Mouse (Mus musculus): ENCODE results near the gene Tnp2. TPM values are rescaled to one million over a fixed set of nuclear protein-coding genes. Genes with fewer than 3 reads are reported as not detected.

Tnp2 gene
- polyA plus RNA-seq, 1 experiment from 2014 or later: not detected

GRCm38 (mm10) chr16:10777579-10778160 is 10.8 kb downstream of the Tnp2 start:
- no peak overlapping the region for H3K9ac ChIP-seq
- H3K36me3 ChIP-seq: no peaks in the 10 kb centered on the region
- WGBS: 61% methylated on average over 5 of the region's 5 CpGs
- H3K27me3 ChIP-seq: no peaks in the 10 kb centered on the region
- H3K27ac ChIP-seq (replicated peaks): no peak overlapping the region
- H3K4me3 ChIP-seq: no peak overlapping the region
- no peak overlapping the region for H3K4me2 ChIP-seq
- no peaks in the 10 kb centered on the region for H3K9me3 ChIP-seq
- ATAC-seq (ENCODE audit: low FRiP score, low read depth): no peak
- H3K4me1 ChIP-seq (replicated peaks): peaks cover 4% of the 10 kb centered on the region

- 75% methylated on average over 7 of the region's 7 CpGs for WGBS
- Histone ChIP-seq H3K9me3 (no peaks in the 10 kb centered on the region), H3K27me3 (no peaks in the 10 kb centered on the region), H3K36me3 (no peaks in the 10 kb centered on the region), H3K9ac (no peak overlapping the region), H3K4me3 (no peak overlapping the region), H3K4me1 (replicated peaks) (no peaks in the 10 kb centered on the region), H3K4me2 (no peak overlapping the region), H3K27ac (replicated peaks) (no peak overlapping the region)
- no peak for ATAC-seq (ENCODE audit: low FRiP score, low read depth)
These were observed 12.1 kb downstream of the Tnp2 start for GRCm38 (mm10) chr16:10776322-10776721.

- WGBS: 66% methylated on average over 4 of the region's 4 CpGs
These were observed 13.7 kb downstream of the Tnp2 start for GRCm38 (mm10) chr16:10774726-10775125.

GRCm38 (mm10) chr16:10773543-10773942 is 14.9 kb downstream of the Tnp2 start:
- Histone ChIP-seq H3K9ac (no peak overlapping the region), H3K36me3 (no peaks in the 10 kb centered on the region), H3K4me2 (no peak overlapping the region), H3K27me3 (no peaks in the 10 kb centered on the region), H3K4me3 (no peak overlapping the region), H3K4me1 (replicated peaks) (no peaks in the 10 kb centered on the region), H3K9me3 (no peaks in the 10 kb centered on the region), H3K27ac (replicated peaks) (no peak overlapping the region)
- WGBS: 83% methylated on average over 8 of the region's 8 CpGs
- no peak for ATAC-seq (ENCODE audit: low FRiP score, low read depth)

More at GRCm38 (mm10) chr16:10774726-10775125, 13.7 kb downstream of the Tnp2 start:
- no peak for ATAC-seq (ENCODE audit: low FRiP score, low read depth)
- Histone ChIP-seq H3K27me3 (no peaks in the 10 kb centered on the region), H3K9me3 (no peaks in the 10 kb centered on the region), H3K4me1 (replicated peaks) (no peaks in the 10 kb centered on the region), H3K4me2 (no peak overlapping the region), H3K9ac (no peak overlapping the region), H3K27ac (replicated peaks) (no peak overlapping the region), H3K4me3 (no peak overlapping the region), H3K36me3 (no peaks in the 10 kb centered on the region)

- Histone ChIP-seq H3K4me2 (no peak overlapping the region), H3K27ac (replicated peaks) (no peak overlapping the region), H3K9ac (no peak overlapping the region), H3K27me3 (no peaks in the 10 kb centered on the region), H3K4me3 (no peak overlapping the region), H3K36me3 (no peaks in the 10 kb centered on the region), H3K4me1 (replicated peaks) (no peaks in the 10 kb centered on the region), H3K9me3 (no peaks in the 10 kb centered on the region)
- WGBS: 56% methylated on average over 19 of the region's 19 CpGs
- ATAC-seq (ENCODE audit: low FRiP score, low read depth): no peak
These were observed 16.5 kb downstream of the Tnp2 start for GRCm38 (mm10) chr16:10771769-10772510.

- peak; percentile 51; the same call in 1 of the 2 replicates for ATAC-seq (ENCODE audit: low FRiP score, low read depth)
- 58% methylated on average over 4 of the region's 4 CpGs for WGBS
- H3K4me2 ChIP-seq: no peak overlapping the region
These were observed 17.7 kb downstream of the Tnp2 start for GRCm38 (mm10) chr16:10770531-10771325.

GRCm38 (mm10) chr16:10769661-10770060 is 18.8 kb downstream of the Tnp2 start:
- Histone ChIP-seq H3K36me3 (no peaks in the 10 kb centered on the region), H3K4me3 (no peak overlapping the region), H3K27me3 (no peaks in the 10 kb centered on the region), H3K9me3 (no peaks in the 10 kb centered on the region), H3K4me2 (no peak overlapping the region), H3K27ac (replicated peaks) (no peak overlapping the region), H3K4me1 (replicated peaks) (no peaks in the 10 kb centered on the region), H3K9ac (no peak overlapping the region)
- 55% methylated on average over 2 of the region's 2 CpGs for WGBS
- no peak for ATAC-seq (ENCODE audit: low FRiP score, low read depth)

More at GRCm38 (mm10) chr16:10770531-10771325, 17.7 kb downstream of the Tnp2 start:
- Histone ChIP-seq H3K9me3 (no peaks in the 10 kb centered on the region), H3K36me3 (no peaks in the 10 kb centered on the region), H3K9ac (no peak overlapping the region), H3K27me3 (no peaks in the 10 kb centered on the region), H3K27ac (replicated peaks) (no peak overlapping the region), H3K4me1 (replicated peaks) (no peaks in the 10 kb centered on the region), H3K4me3 (no peak overlapping the region)

GRCm38 (mm10) chr16:10768821-10769220 is 19.6 kb downstream of the Tnp2 start:
- Histone ChIP-seq H3K27me3 (no peaks in the 10 kb centered on the region), H3K36me3 (no peaks in the 10 kb centered on the region), H3K27ac (replicated peaks) (no peak overlapping the region), H3K9ac (no peak overlapping the region), H3K4me1 (replicated peaks) (no peaks in the 10 kb centered on the region), H3K4me2 (no peak overlapping the region), H3K4me3 (no peak overlapping the region), H3K9me3 (no peaks in the 10 kb centered on the region)
- ATAC-seq (ENCODE audit: low FRiP score, low read depth): no peak
- WGBS: 59% methylated on average over 9 of the region's 9 CpGs

- Histone ChIP-seq H3K9ac (no peak overlapping the region), H3K27ac (replicated peaks) (no peak overlapping the region), H3K9me3 (no peaks in the 10 kb centered on the region), H3K4me1 (replicated peaks) (no peaks in the 10 kb centered on the region), H3K4me3 (no peak overlapping the region), H3K36me3 (no peaks in the 10 kb centered on the region), H3K27me3 (no peaks in the 10 kb centered on the region), H3K4me2 (no peak overlapping the region)
- 44% methylated on average over 4 of the region's 4 CpGs for WGBS
- no peak for ATAC-seq (ENCODE audit: low FRiP score, low read depth)
These were observed 21.3 kb downstream of the Tnp2 start for GRCm38 (mm10) chr16:10767158-10767557.

- no peak for ATAC-seq (ENCODE audit: low FRiP score, low read depth)
- no peak overlapping the region for H3K4me3 ChIP-seq
- H3K4me1 ChIP-seq (replicated peaks): no peaks in the 10 kb centered on the region
- WGBS: 67% methylated on average over 2 of the region's 2 CpGs
- H3K9me3 ChIP-seq: no peaks in the 10 kb centered on the region
- no peak overlapping the region for H3K27ac ChIP-seq (replicated peaks)
- H3K27me3 ChIP-seq: no peaks in the 10 kb centered on the region
- H3K4me2 ChIP-seq: no peak overlapping the region
- no peaks in the 10 kb centered on the region for H3K36me3 ChIP-seq
- H3K9ac ChIP-seq: no peak overlapping the region
These were observed 24.1 kb downstream of the Tnp2 start for GRCm38 (mm10) chr16:10764323-10764722.

- Histone ChIP-seq H3K4me3 (no peak overlapping the region), H3K27me3 (no peaks in the 10 kb centered on the region), H3K9ac (no peak overlapping the region), H3K4me1 (replicated peaks) (no peaks in the 10 kb centered on the region), H3K27ac (replicated peaks) (no peak overlapping the region), H3K4me2 (no peak overlapping the region), H3K9me3 (no peaks in the 10 kb centered on the region), H3K36me3 (no peaks in the 10 kb centered on the region)
- ATAC-seq (ENCODE audit: low FRiP score, low read depth): no peak
- WGBS: 60% methylated on average over 6 of the region's 6 CpGs
These were observed 24.8 kb downstream of the Tnp2 start for GRCm38 (mm10) chr16:10763540-10764264.
